Mouse (Mus musculus): ENCODE measurements at regions not wholly inside any gene's neighbourhood (a gene's known extent, or its start where the extent isn't known, plus 50 kb on each side); places are given as distances from the start of the nearest gene placed in this dataset.

- in situ Hi-C loops (cut with MboI; ENCODE audit: low pct_unique_long_range_greater_than_20kb in 1 of 2, low sequenced_read_pairs in 2 of 2, unreplicated experiment in 1 of 2), result loop anchor here (10.0 to 25.0 kb wide), 3 partner anchors 219 to 401 kb away; no protein-coding TSS in a partner anchor
These were observed 180.6 kb downstream of the Thbs2 start for GRCm38 (mm10) chr17:14513454-14513853.

GRCm38 (mm10) chr17:14510486-14510885 lies 183.5 kb downstream of the Thbs2 start:
- in situ Hi-C loops (cut with MboI; ENCODE audit: low pct_unique_long_range_greater_than_20kb in 1 of 2, low sequenced_read_pairs in 2 of 2, unreplicated experiment in 1 of 2), result loop anchor here (10.0 to 25.0 kb wide), 3 partner anchors 216 to 398 kb away; no protein-coding TSS in a partner anchor

- in situ Hi-C loops (cut with MboI; ENCODE audit: low pct_unique_long_range_greater_than_20kb in 1 of 2, low sequenced_read_pairs in 2 of 2, unreplicated experiment in 1 of 2), result loop anchor here in 1 of 2 experiments (25.0 kb wide), 1 partner anchor 395 kb away; no protein-coding TSS in a partner anchor
These were observed 186.9 kb downstream of the Thbs2 start for GRCm38 (mm10) chr17:14507111-14507510.

GRCm38 (mm10) chr17:14506123-14506522 lies 187.9 kb downstream of the Thbs2 start:
- in situ Hi-C loops (cut with MboI; ENCODE audit: low pct_unique_long_range_greater_than_20kb in 1 of 2, low sequenced_read_pairs in 2 of 2, unreplicated experiment in 1 of 2), result loop anchor here in 1 of 2 experiments (25.0 kb wide), 1 partner anchor 394 kb away; no protein-coding TSS in a partner anchor

- in situ Hi-C loops (cut with MboI; ENCODE audit: low pct_unique_long_range_greater_than_20kb in 1 of 2, low sequenced_read_pairs in 2 of 2, unreplicated experiment in 1 of 2), result loop anchor here in 1 of 2 experiments (25.0 kb wide), 1 partner anchor 393 kb away; no protein-coding TSS in a partner anchor
These were observed 188.6 kb downstream of the Thbs2 start for GRCm38 (mm10) chr17:14505415-14505814.

GRCm38 (mm10) chr17:14503670-14504069 lies 190.4 kb downstream of the Thbs2 start:
- in situ Hi-C loops (cut with MboI; ENCODE audit: low pct_unique_long_range_greater_than_20kb in 1 of 2, low sequenced_read_pairs in 2 of 2, unreplicated experiment in 1 of 2), result loop anchor here in 1 of 2 experiments (25.0 kb wide), 1 partner anchor 391 kb away; no protein-coding TSS in a partner anchor

GRCm38 (mm10) chr17:14501341-14501740 lies 192.7 kb downstream of the Thbs2 start:
- in situ Hi-C loops (cut with MboI; ENCODE audit: low pct_unique_long_range_greater_than_20kb in 1 of 2, low sequenced_read_pairs in 2 of 2, unreplicated experiment in 1 of 2), result loop anchor here in 1 of 2 experiments (25.0 kb wide), 1 partner anchor 389 kb away; no protein-coding TSS in a partner anchor

- in situ Hi-C loops (cut with MboI; ENCODE audit: low pct_unique_long_range_greater_than_20kb in 1 of 2, low sequenced_read_pairs in 2 of 2, unreplicated experiment in 1 of 2), result no loop called here
These were observed 196.9 kb downstream of the Thbs2 start for GRCm38 (mm10) chr17:14497086-14497485.

- in situ Hi-C loops (cut with MboI; ENCODE audit: low pct_unique_long_range_greater_than_20kb in 1 of 2, low sequenced_read_pairs in 2 of 2, unreplicated experiment in 1 of 2), result no loop called here
These were observed 200.2 kb downstream of the Thbs2 start for GRCm38 (mm10) chr17:14493751-14494320.

GRCm38 (mm10) chr17:14492936-14493335 lies 201.1 kb downstream of the Thbs2 start:
- in situ Hi-C loops (cut with MboI; ENCODE audit: low pct_unique_long_range_greater_than_20kb in 1 of 2, low sequenced_read_pairs in 2 of 2, unreplicated experiment in 1 of 2), result no loop called here

- in situ Hi-C loops (cut with MboI; ENCODE audit: low pct_unique_long_range_greater_than_20kb in 1 of 2, low sequenced_read_pairs in 2 of 2, unreplicated experiment in 1 of 2), result no loop called here
These were observed 202.4 kb downstream of the Smoc2 start for GRCm38 (mm10) chr17:14481746-14482145.

GRCm38 (mm10) chr17:14478938-14479505 lies 199.7 kb downstream of the Smoc2 start:
- in situ Hi-C loops (cut with MboI; ENCODE audit: low pct_unique_long_range_greater_than_20kb in 1 of 2, low sequenced_read_pairs in 2 of 2, unreplicated experiment in 1 of 2), result no loop called here

GRCm38 (mm10) chr17:14476707-14477106 lies 197.4 kb downstream of the Smoc2 start:
- in situ Hi-C loops (cut with MboI; ENCODE audit: low pct_unique_long_range_greater_than_20kb in 1 of 2, low sequenced_read_pairs in 2 of 2, unreplicated experiment in 1 of 2), result no loop called here

- in situ Hi-C loops (cut with MboI; ENCODE audit: low pct_unique_long_range_greater_than_20kb in 1 of 2, low sequenced_read_pairs in 2 of 2, unreplicated experiment in 1 of 2), result no loop called here
These were observed 196.7 kb downstream of the Smoc2 start for GRCm38 (mm10) chr17:14475778-14476647.

GRCm38 (mm10) chr17:14475277-14475676 lies 196.0 kb downstream of the Smoc2 start:
- in situ Hi-C loops (cut with MboI; ENCODE audit: low pct_unique_long_range_greater_than_20kb in 1 of 2, low sequenced_read_pairs in 2 of 2, unreplicated experiment in 1 of 2), result no loop called here

- in situ Hi-C loops (cut with MboI; ENCODE audit: low pct_unique_long_range_greater_than_20kb in 1 of 2, low sequenced_read_pairs in 2 of 2, unreplicated experiment in 1 of 2), result no loop called here
These were observed 189.6 kb downstream of the Smoc2 start for GRCm38 (mm10) chr17:14468754-14469488.

- in situ Hi-C loops (cut with MboI; ENCODE audit: low pct_unique_long_range_greater_than_20kb in 1 of 2, low sequenced_read_pairs in 2 of 2, unreplicated experiment in 1 of 2), result no loop called here
These were observed 176.0 kb downstream of the Smoc2 start for GRCm38 (mm10) chr17:14455251-14455743.

Data from mouse embryonic stem cell (cell line).